Mouse (Mus musculus): ENCODE data around the gene Jarid2. TPM values are rescaled to one million over a fixed set of nuclear protein-coding genes. Genes with fewer than 3 reads are reported as not detected.

The Jarid2 gene
- total RNA-seq, 2 experiments from 2014 or later: 26.4 to 31.9 TPM

GRCm38 (mm10) chr13:44798280-44798679 is 69.0 kb downstream of the Jarid2 start:
- no peak overlapping the region for H3K4me3 ChIP-seq

GRCm38 (mm10) chr13:44799166-44799565 is 69.9 kb downstream of the Jarid2 start:
- TF ChIP-seq CTCF (conservative IDR thresholded peaks at IDR 0.05): no peak
- no peak for DNase-seq (ENCODE audit: low spot score in 2 of 2)
- Histone ChIP-seq H3K4me3 (no peak overlapping the region), H3K27ac (no peak overlapping the region; the same call in 1 of the 2 replicates)

More at GRCm38 (mm10) chr13:44798280-44798679, 69.0 kb downstream of the Jarid2 start:
- no peak overlapping the region for H3K27ac ChIP-seq
- peak; percentile 70 for TF ChIP-seq CTCF (conservative IDR thresholded peaks at IDR 0.05)
- no peak for DNase-seq (ENCODE audit: low spot score in 2 of 2)

GRCm38 (mm10) chr13:44800059-44800458 is 70.8 kb downstream of the Jarid2 start:
- no peak for TF ChIP-seq CTCF (conservative IDR thresholded peaks at IDR 0.05)
- no peak overlapping the region for H3K4me3 ChIP-seq
- peak overlapping the region; percentile 28; the same call in 1 of the 2 replicates for H3K27ac ChIP-seq
- peak in 1 of 2 experiments; percentile 29 for DNase-seq (ENCODE audit: low spot score in 2 of 2)

- Histone ChIP-seq H3K27ac (no peak overlapping the region), H3K4me3 (no peak overlapping the region)
- DNase-seq (ENCODE audit: low spot score in 2 of 2): peak in 1 of 2 experiments; percentile 30
- peak; percentile 88 for TF ChIP-seq CTCF (conservative IDR thresholded peaks at IDR 0.05)
These were observed 75.6 kb downstream of the Jarid2 start for GRCm38 (mm10) chr13:44804876-44805275.

- DNase-seq (ENCODE audit: low spot score in 2 of 2): no peak
- Histone ChIP-seq H3K27ac (no peak overlapping the region), H3K4me3 (no peak overlapping the region)
- no peak for TF ChIP-seq CTCF (conservative IDR thresholded peaks at IDR 0.05)
These were observed 79.0 kb downstream of the Jarid2 start for GRCm38 (mm10) chr13:44808307-44808706.

- no peak for DNase-seq (ENCODE audit: low spot score in 2 of 2)
- Histone ChIP-seq H3K4me3 (no peak overlapping the region), H3K27ac (no peak overlapping the region)
- TF ChIP-seq CTCF (conservative IDR thresholded peaks at IDR 0.05): no peak
These were observed 81.7 kb downstream of the Jarid2 start for GRCm38 (mm10) chr13:44811021-44811420.

- TF ChIP-seq CTCF (conservative IDR thresholded peaks at IDR 0.05): no peak
- Histone ChIP-seq H3K4me3 (no peak overlapping the region), H3K27ac (no peak overlapping the region)
- no peak for DNase-seq (ENCODE audit: low spot score in 2 of 2)
These were observed 82.3 kb downstream of the Jarid2 start for GRCm38 (mm10) chr13:44811601-44812000.

GRCm38 (mm10) chr13:44812381-44812780 is 83.1 kb downstream of the Jarid2 start:
- no peak for TF ChIP-seq CTCF (conservative IDR thresholded peaks at IDR 0.05)
- Histone ChIP-seq H3K27ac (no peak overlapping the region), H3K4me3 (no peak overlapping the region)
- no peak for DNase-seq (ENCODE audit: low spot score in 2 of 2)

GRCm38 (mm10) chr13:44819400-44819799 is 90.1 kb downstream of the Jarid2 start:
- DNase-seq (ENCODE audit: low spot score in 2 of 2): no peak
- Histone ChIP-seq H3K27ac (no peak overlapping the region), H3K4me3 (no peak overlapping the region)
- TF ChIP-seq CTCF (conservative IDR thresholded peaks at IDR 0.05): no peak

- no peak for TF ChIP-seq CTCF (conservative IDR thresholded peaks at IDR 0.05)
- DNase-seq (ENCODE audit: low spot score in 2 of 2): no peak
- H3K27ac ChIP-seq: no peak overlapping the region
- H3K4me3 ChIP-seq: no peak overlapping the region
These were observed 93.3 kb downstream of the Jarid2 start for GRCm38 (mm10) chr13:44822578-44822977.

GRCm38 (mm10) chr13:44828903-44829302 is 99.6 kb downstream of the Jarid2 start:
- no peak for TF ChIP-seq CTCF (conservative IDR thresholded peaks at IDR 0.05)
- Histone ChIP-seq H3K4me3 (no peak overlapping the region), H3K27ac (no peak overlapping the region)
- DNase-seq (ENCODE audit: low spot score in 2 of 2): no peak

GRCm38 (mm10) chr13:44832104-44832503 is 102.8 kb downstream of the Jarid2 start:
- no peak for DNase-seq (ENCODE audit: low spot score in 2 of 2)
- H3K27ac ChIP-seq: no peak overlapping the region
- H3K4me3 ChIP-seq: no peak overlapping the region
- no peak for TF ChIP-seq CTCF (conservative IDR thresholded peaks at IDR 0.05)

GRCm38 (mm10) chr13:44832866-44833265 is 103.6 kb downstream of the Jarid2 start:
- DNase-seq (ENCODE audit: low spot score in 2 of 2): no peak
- Histone ChIP-seq H3K27ac (no peak overlapping the region), H3K4me3 (no peak overlapping the region)
- no peak for TF ChIP-seq CTCF (conservative IDR thresholded peaks at IDR 0.05)

- Histone ChIP-seq H3K4me3 (no peak overlapping the region), H3K27ac (no peak overlapping the region)
- peak; percentile 18 to 30 for DNase-seq (ENCODE audit: low spot score in 2 of 2)
- TF ChIP-seq CTCF (conservative IDR thresholded peaks at IDR 0.05): peak; percentile 84
These were observed 104.1 kb downstream of the Jarid2 start for GRCm38 (mm10) chr13:44833353-44833752.

GRCm38 (mm10) chr13:44837445-44837844 is 108.2 kb downstream of the Jarid2 start:
- Histone ChIP-seq H3K4me3 (no peak overlapping the region), H3K27ac (no peak overlapping the region)
- TF ChIP-seq CTCF (conservative IDR thresholded peaks at IDR 0.05): no peak
- no peak for DNase-seq (ENCODE audit: low spot score in 2 of 2)
